ENCODE assay signal across 8 mouse cellular contexts in genomic region chr8:128359521-128360318, GRCm38 (mm10). TPM values are rescaled to one million over a fixed set of nuclear protein-coding genes. Genes with fewer than 3 reads are reported as not detected.
DNase-seq lines count a peak whose midpoint lies in the region; ATAC-seq and TF ChIP-seq lines count a peak whose summit lies in the region.

No protein-coding gene starts in this region.

- no peak for TF ChIP-seq CTCF in cerebellum, adult 2 months (IDR thresholded peaks at IDR 0.05; ENCODE audit: borderline replicate concordance, insufficient read depth, low read depth, low read length)
- TF ChIP-seq CTCF in C2C12 (IDR thresholded peaks at IDR 0.05; ENCODE audit: control insufficient read depth, insufficient read depth, insufficient read length), result no peak
- no peak for TF ChIP-seq CTCF in cortical plate, adult 2 months (IDR thresholded peaks at IDR 0.05; ENCODE audit: extremely low read depth, insufficient read depth, low read length)
- TF ChIP-seq CTCF in heart, adult 2 months (IDR thresholded peaks at IDR 0.05), result peak; percentile 11; the same call in 1 of the 2 replicates

- intact Hi-C loops in heart, adult 2 months (cut with DNase I), result loop anchor here (1.0 to 10.0 kb wide), 14 partner anchors 28 to 1027 kb away; partner anchors contain the start of gene Itgb1

- no peak overlapping the region for H3K27ac ChIP-seq in cerebellum, adult 2 months (ENCODE audit: insufficient read depth, low read length)
- H3K27ac ChIP-seq in cortical plate, adult 2 months (ENCODE audit: insufficient read depth, low read length), result peak overlapping the region; percentile 96
- peak overlapping the region; percentile 99 for H3K27ac ChIP-seq in heart, adult 2 months
- peak overlapping the region; percentile 97 for H3K27ac ChIP-seq in kidney, embryonic 16.5 days (ENCODE audit: low read length)
- peak overlapping the region; percentile 89 for H3K27ac ChIP-seq in stomach, embryonic 15.5 days

- peak overlapping the region; percentile 95 for H3K9ac ChIP-seq in heart, adult 2 months (ENCODE audit: low read depth, low read length)
- H3K9ac ChIP-seq in kidney, embryonic 16.5 days (replicated peaks; ENCODE audit: low read length), result peak overlapping the region; percentile 94
- H3K9ac ChIP-seq in stomach, embryonic 15.5 days, result peak overlapping the region; percentile 37; the same call in 1 of the 2 replicates

- H3K36me3 ChIP-seq in C2C12 (ENCODE audit: control insufficient read depth, insufficient read depth), result peaks cover 13% of the 10 kb centered on the region
- H3K36me3 ChIP-seq in heart, adult 2 months (ENCODE audit: control insufficient read depth, insufficient read depth, low read length), result peaks cover 25% of the 10 kb centered on the region
- peaks cover 3% of the 10 kb centered on the region; the same call in 1 of the 2 replicates for H3K36me3 ChIP-seq in kidney, embryonic 16.5 days (ENCODE audit: insufficient read depth, low read length)
- H3K36me3 ChIP-seq in stomach, embryonic 15.5 days, result no peaks in the 10 kb centered on the region

- H3ac ChIP-seq in C2C12 (ENCODE audit: control insufficient read depth, insufficient read length, low read depth), result peak overlapping the region; percentile 94

- H3K79me2 ChIP-seq in C2C12 (ENCODE audit: control insufficient read depth, insufficient read depth), result peaks cover 35% of the 10 kb centered on the region
- H3K79me2 ChIP-seq in heart, adult 2 months (replicated peaks; ENCODE audit: control insufficient read depth, insufficient read depth, low read length), result peaks cover 6% of the 10 kb centered on the region; the same call in 1 of the 2 replicates

- H3K9me3 ChIP-seq in kidney, embryonic 16.5 days (ENCODE audit: low read length), result no peaks in the 10 kb centered on the region
- H3K9me3 ChIP-seq in stomach, embryonic 15.5 days, result no peaks in the 10 kb centered on the region

- H3K27me3 ChIP-seq in cerebellum, adult 2 months (ENCODE audit: control insufficient read depth, insufficient read depth, low read length), result no peaks in the 10 kb centered on the region
- H3K27me3 ChIP-seq in C2C12 (ENCODE audit: control insufficient read depth, insufficient read depth, insufficient read length), result no peaks in the 10 kb centered on the region
- H3K27me3 ChIP-seq in heart, adult 2 months (ENCODE audit: control insufficient read depth, insufficient read depth, low read length), result no peaks in the 10 kb centered on the region
- no peaks in the 10 kb centered on the region for H3K27me3 ChIP-seq in kidney, embryonic 16.5 days (ENCODE audit: insufficient read depth, low read length)
- H3K27me3 ChIP-seq in stomach, embryonic 15.5 days (replicated peaks), result no peaks in the 10 kb centered on the region

- H3K79me3 ChIP-seq in C2C12 (ENCODE audit: low read depth), result peaks cover 4% of the 10 kb centered on the region

- peak overlapping the region; percentile 87 for H3K4me2 ChIP-seq in kidney, embryonic 16.5 days (replicated peaks; ENCODE audit: low read depth, low read length)
- H3K4me2 ChIP-seq in stomach, embryonic 15.5 days, result peak overlapping the region; percentile 99

- no peak for TF ChIP-seq POLR2A in cerebellum, adult 2 months (IDR thresholded peaks at IDR 0.05; ENCODE audit: borderline replicate concordance, insufficient read depth, low read length)
- no peak for TF ChIP-seq POLR2A in cortical plate, adult 2 months (IDR thresholded peaks at IDR 0.05; ENCODE audit: extremely low read depth, insufficient read depth, low read length)
- no peak; the same call in 1 of the 2 replicates for TF ChIP-seq POLR2A in heart, adult 2 months (IDR thresholded peaks at IDR 0.05; ENCODE audit: insufficient read depth, low read depth, low read length)

- no peak; the same call in 1 of the 2 replicates for ATAC-seq in kidney, embryonic 16.5 days (ENCODE audit: low FRiP score, low TSS enrichment)
- no peak for ATAC-seq in stomach, embryonic 15.5 days (ENCODE audit: insufficient read depth, low FRiP score, low read depth)

- peak overlapping the region; percentile 44 for H3K4me3 ChIP-seq in cerebellum, adult 2 months (replicated peaks; ENCODE audit: insufficient read depth, low read depth, low read length)
- peak overlapping the region; percentile 60 for H3K4me3 ChIP-seq in C2C12 (ENCODE audit: insufficient read depth, poor library complexity, severe bottlenecking)
- H3K4me3 ChIP-seq in cortical plate, adult 2 months (ENCODE audit: insufficient read depth, low read length), result peak overlapping the region; percentile 74
- peak overlapping the region; percentile 93 for H3K4me3 ChIP-seq in heart, adult 2 months
- H3K4me3 ChIP-seq in kidney, embryonic 16.5 days (ENCODE audit: low read length), result peak overlapping the region; percentile 87
- peak overlapping the region; percentile 59 for H3K4me3 ChIP-seq in stomach, embryonic 15.5 days (replicated peaks)

- TF ChIP-seq EP300 in heart, adult 2 months (IDR thresholded peaks at IDR 0.05; ENCODE audit: insufficient read depth, low read depth, low read length), result no peak

- peak; percentile 15 to 34 for DNase-seq in cerebellum, adult 2 months
- no peak for DNase-seq in cerebellum, adult 11-12 months
- DNase-seq in heart, adult 2 months, result peak; percentile 78 to 81
- DNase-seq in lung, postnatal 14 days, result peak; percentile 46

- WGBS in cerebellum, adult 2 months, result 2% methylated on average over 40 of the region's 40 CpGs
- under 1% methylated on average over 40 of the region's 40 CpGs for WGBS in heart, adult 2 months
- WGBS in kidney, embryonic 16.5 days, result under 1% methylated on average over 40 of the region's 40 CpGs
- under 1% methylated on average over 40 of the region's 40 CpGs for WGBS in stomach, embryonic 15.5 days

- H3K4me1 ChIP-seq in cerebellum, adult 2 months (ENCODE audit: control insufficient read depth, insufficient read depth, low read length), result peaks cover 3% of the 10 kb centered on the region; the same call in 1 of the 2 replicates
- H3K4me1 ChIP-seq in cortical plate, adult 2 months (ENCODE audit: control insufficient read depth, insufficient read depth, low read length), result no peaks in the 10 kb centered on the region
- peaks cover 4% of the 10 kb centered on the region for H3K4me1 ChIP-seq in heart, adult 2 months (ENCODE audit: control insufficient read depth, insufficient read depth, low read length)
- H3K4me1 ChIP-seq in kidney, embryonic 16.5 days (ENCODE audit: insufficient read depth, low read length), result peaks cover 43% of the 10 kb centered on the region
- peaks cover 4% of the 10 kb centered on the region for H3K4me1 ChIP-seq in stomach, embryonic 15.5 days

TF ChIP-seq in C2C12, 6 proteins besides CTCF, POLR2A, EP300 and RAD21:
- TF ChIP-seq MYOD1 (IDR thresholded peaks at IDR 0.05; ENCODE audit: control insufficient read depth, insufficient read length, low read depth), result no peak

RNA-seq across cellular contexts. Expression of gene Nrp1, which starts 1.3 kb away (rescaled TPM):
- polyA plus RNA-seq in cerebellum, adult 2 months (2012; rRNA removed), result 7.2 and 7.8 TPM in 2 replicates
- polyA plus RNA-seq in C2C12 (2012; fragmentation: generic; extraction: Trizol), result 19.1 TPM
- 12.9 and 16.5 TPM in 2 replicates for polyA plus RNA-seq in cortical plate, adult 2 months (2012; rRNA removed)
- 100 to 1,000 TPM; 115 TPM for total RNA-seq in heart, adult 2 months (2021)
- 64.5 and 101 TPM in 2 replicates for polyA plus RNA-seq in heart, adult 2 months (2012; rRNA removed)
- polyA plus RNA-seq in kidney, embryonic 16.5 days (2015; fragmentation: Nextera tagmentation; extraction: Ambion mirVana), result 149 and 153 TPM in 2 replicates
- 62.7 and 76.0 TPM in 2 replicates for polyA plus RNA-seq in stomach, embryonic 15.5 days (2015; fragmentation: Nextera tagmentation; extraction: Ambion mirVana)

Comparison
In these comparisons a context has a peak if more than half of its experiments do, and no peak if none do; other contexts are left out.
1. H3K9ac ChIP-seq: peak in every context shown above with its lines; median percentile 95 in heart, adult 2 months; 94 in kidney, embryonic 16.5 days; 37 in stomach, embryonic 15.5 days.